Mouse (Mus musculus): ENCODE results near the gene Adcy10.

- TF ChIP-seq CTCF (IDR thresholded peaks at IDR 0.05; ENCODE audit: low read depth, low read length) = no peak
- no peak for TF ChIP-seq POLR2A (IDR thresholded peaks at IDR 0.05; ENCODE audit: insufficient read depth, low read length)
Measured at GRCm38 (mm10) chr1:165486108-165486507, 1.1 kb downstream of the Adcy10 start.
